Mouse (Mus musculus): ENCODE data around the gene Sct. TPM values are rescaled to one million over a fixed set of nuclear protein-coding genes. Genes with fewer than 3 reads are reported as not detected.

Gene Sct
- polyA plus RNA-seq, 1 experiment from 2014 or later, result 1.6 TPM

GRCm38 (mm10) chr7:141317619-141318132 lies 38.7 kb upstream of the Sct start:
- no peak overlapping the region for H3K4me2 ChIP-seq (ENCODE audit: low read length)
- no peaks in the 10 kb centered on the region for H3K27me3 ChIP-seq (ENCODE audit: control insufficient read depth, insufficient read depth, low read length)
- H3K9ac ChIP-seq (ENCODE audit: low read length), result no peak overlapping the region
- no peak for ATAC-seq (ENCODE audit: insufficient number of reproducible peaks, insufficient read depth, low FRiP score, low read depth)
- WGBS, result 95% methylated on average over 1 of the region's 1 CpGs
- no peaks in the 10 kb centered on the region for H3K4me1 ChIP-seq (ENCODE audit: control insufficient read depth in 2 of 2, insufficient read depth in 2 of 2, low read length in 2 of 2)
- H3K9me3 ChIP-seq (ENCODE audit: control insufficient read depth, low read length), result no peaks in the 10 kb centered on the region
- H3K4me3 ChIP-seq (ENCODE audit: control insufficient read depth in 1 of 2, insufficient read depth in 1 of 2, low read depth in 1 of 2, low read length in 2 of 2), result no peak overlapping the region
- H3K36me3 ChIP-seq (ENCODE audit: control insufficient read depth, insufficient read depth, low read length), result peaks cover 100% of the 10 kb centered on the region
- H3K27ac ChIP-seq (replicated peaks in 1 of 2; ENCODE audit: control insufficient read depth in 1 of 2, insufficient read depth in 1 of 2, low read depth in 2 of 2, low read length in 2 of 2), result no peak overlapping the region

DNA sequence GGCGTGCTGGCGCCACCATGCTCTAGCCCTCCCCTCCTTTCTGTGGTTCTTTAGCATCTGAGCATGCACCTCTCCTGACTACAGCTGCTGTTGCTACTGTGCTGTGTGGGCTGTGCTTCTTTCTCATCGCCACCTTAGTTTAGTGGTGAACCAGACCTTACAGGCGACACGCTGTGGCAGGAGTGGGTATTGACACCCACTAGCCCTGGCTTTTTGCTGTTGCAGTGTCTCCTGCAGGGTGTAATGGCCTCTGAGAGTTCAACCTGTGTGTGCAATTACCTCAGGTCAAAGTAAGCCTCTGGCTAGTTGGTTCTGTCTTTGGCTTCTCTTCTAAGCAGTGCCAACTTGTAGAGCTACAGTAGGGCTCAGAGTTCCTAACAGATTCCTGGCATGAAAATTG lies 37.0 kb upstream of the Sct start:
- H3K27ac ChIP-seq (replicated peaks in 1 of 2; ENCODE audit: control insufficient read depth in 1 of 2, insufficient read depth in 1 of 2, low read depth in 2 of 2, low read length in 2 of 2), result no peak overlapping the region

DNA sequence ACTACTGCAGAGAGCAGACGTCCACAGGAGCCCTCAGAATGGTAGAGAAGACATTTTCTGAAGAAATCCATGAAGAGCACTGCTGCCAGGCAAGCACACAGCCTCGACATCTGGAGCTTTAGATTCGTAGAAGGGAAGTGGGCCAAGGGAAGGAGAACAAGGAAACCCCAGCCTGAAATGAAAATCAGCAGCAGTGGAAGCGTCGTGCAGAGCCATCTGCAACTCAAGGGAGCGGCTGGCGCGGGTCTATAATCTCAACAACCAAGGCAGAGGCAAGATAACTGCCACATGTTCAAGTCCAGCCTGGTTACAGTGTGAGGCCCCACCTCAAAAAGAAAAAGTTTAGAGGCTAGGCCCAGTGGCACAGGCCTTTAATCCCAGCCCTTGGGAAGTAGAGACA lies 36.1 kb upstream of the Sct start:
- Histone ChIP-seq H3K9me3 (ENCODE audit: control insufficient read depth, low read length) (no peaks in the 10 kb centered on the region), H3K27me3 (ENCODE audit: control insufficient read depth, insufficient read depth, low read length) (no peaks in the 10 kb centered on the region), H3K4me2 (ENCODE audit: low read length) (no peak overlapping the region), H3K9ac (ENCODE audit: low read length) (no peak overlapping the region), H3K27ac (replicated peaks in 1 of 2; ENCODE audit: control insufficient read depth in 1 of 2, insufficient read depth in 1 of 2, low read depth in 2 of 2, low read length in 2 of 2) (no peak overlapping the region), H3K36me3 (ENCODE audit: control insufficient read depth, insufficient read depth, low read length) (peaks cover 100% of the 10 kb centered on the region), H3K4me1 (ENCODE audit: control insufficient read depth in 2 of 2, insufficient read depth in 2 of 2, low read length in 2 of 2) (no peaks in the 10 kb centered on the region), H3K4me3 (ENCODE audit: control insufficient read depth in 1 of 2, insufficient read depth in 1 of 2, low read depth in 1 of 2, low read length in 2 of 2) (no peak overlapping the region)
- WGBS, result 85% methylated on average over 8 of the region's 8 CpGs
- no peak for ATAC-seq (ENCODE audit: insufficient number of reproducible peaks, insufficient read depth, low FRiP score, low read depth)

More for the DNA sequence above, 37.0 kb upstream of the Sct start:
- no peaks in the 10 kb centered on the region for H3K27me3 ChIP-seq (ENCODE audit: control insufficient read depth, insufficient read depth, low read length)
- H3K4me2 ChIP-seq (ENCODE audit: low read length), result no peak overlapping the region
- WGBS, result 76% methylated on average over 5 of the region's 5 CpGs
- H3K36me3 ChIP-seq (ENCODE audit: control insufficient read depth, insufficient read depth, low read length), result peaks cover 100% of the 10 kb centered on the region
- no peak for ATAC-seq (ENCODE audit: insufficient number of reproducible peaks, insufficient read depth, low FRiP score, low read depth)
- no peak overlapping the region for H3K9ac ChIP-seq (ENCODE audit: low read length)
- H3K4me3 ChIP-seq (ENCODE audit: control insufficient read depth in 1 of 2, insufficient read depth in 1 of 2, low read depth in 1 of 2, low read length in 2 of 2), result no peak overlapping the region
- H3K9me3 ChIP-seq (ENCODE audit: control insufficient read depth, low read length), result no peaks in the 10 kb centered on the region
- H3K4me1 ChIP-seq (ENCODE audit: control insufficient read depth in 2 of 2, insufficient read depth in 2 of 2, low read length in 2 of 2), result no peaks in the 10 kb centered on the region

DNA sequence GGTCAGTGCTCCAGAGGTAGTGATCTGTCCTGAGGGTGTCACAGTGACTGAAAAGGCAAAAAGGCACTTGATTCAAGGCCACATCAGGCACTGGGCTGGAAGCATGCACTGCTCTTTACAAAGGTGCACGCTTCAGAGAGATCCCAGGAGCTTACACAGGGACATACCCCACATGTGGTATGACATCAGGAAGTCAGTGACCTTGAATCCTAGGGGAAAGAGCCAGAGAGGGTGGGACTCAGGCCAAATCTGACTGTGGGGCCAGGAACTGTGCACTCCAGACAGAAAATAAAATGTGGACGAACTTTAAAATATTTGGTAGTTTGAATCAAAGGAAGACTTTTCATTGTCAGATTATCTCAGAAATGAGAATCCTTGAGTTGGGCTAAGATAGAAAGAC lies 35.5 kb upstream of the Sct start:
- H3K27ac ChIP-seq (replicated peaks in 1 of 2; ENCODE audit: control insufficient read depth in 1 of 2, insufficient read depth in 1 of 2, low read depth in 2 of 2, low read length in 2 of 2), result no peak overlapping the region
- no peak for ATAC-seq (ENCODE audit: insufficient number of reproducible peaks, insufficient read depth, low FRiP score, low read depth)
- peaks cover 100% of the 10 kb centered on the region for H3K36me3 ChIP-seq (ENCODE audit: control insufficient read depth, insufficient read depth, low read length)
- H3K4me3 ChIP-seq (ENCODE audit: control insufficient read depth in 1 of 2, insufficient read depth in 1 of 2, low read depth in 1 of 2, low read length in 2 of 2), result no peak overlapping the region
- no peaks in the 10 kb centered on the region for H3K4me1 ChIP-seq (ENCODE audit: control insufficient read depth in 2 of 2, insufficient read depth in 2 of 2, low read length in 2 of 2)
- 88% methylated on average over 2 of the region's 2 CpGs for WGBS
- no peak overlapping the region for H3K4me2 ChIP-seq (ENCODE audit: low read length)
- no peak overlapping the region for H3K9ac ChIP-seq (ENCODE audit: low read length)
- no peaks in the 10 kb centered on the region for H3K27me3 ChIP-seq (ENCODE audit: control insufficient read depth, insufficient read depth, low read length)
- no peaks in the 10 kb centered on the region for H3K9me3 ChIP-seq (ENCODE audit: control insufficient read depth, low read length)

- H3K9ac ChIP-seq (ENCODE audit: low read length), result no peak overlapping the region
- H3K4me2 ChIP-seq (ENCODE audit: low read length), result no peak overlapping the region
- H3K9me3 ChIP-seq (ENCODE audit: control insufficient read depth, low read length), result no peaks in the 10 kb centered on the region
- peaks cover 97% of the 10 kb centered on the region for H3K36me3 ChIP-seq (ENCODE audit: control insufficient read depth, insufficient read depth, low read length)
- H3K4me1 ChIP-seq (ENCODE audit: control insufficient read depth in 2 of 2, insufficient read depth in 2 of 2, low read length in 2 of 2), result no peaks in the 10 kb centered on the region
- no peak overlapping the region for H3K27ac ChIP-seq (replicated peaks in 1 of 2; ENCODE audit: control insufficient read depth in 1 of 2, insufficient read depth in 1 of 2, low read depth in 2 of 2, low read length in 2 of 2)
- no peak overlapping the region for H3K4me3 ChIP-seq (ENCODE audit: control insufficient read depth in 1 of 2, insufficient read depth in 1 of 2, low read depth in 1 of 2, low read length in 2 of 2)
- no peaks in the 10 kb centered on the region for H3K27me3 ChIP-seq (ENCODE audit: control insufficient read depth, insufficient read depth, low read length)
- no peak for ATAC-seq (ENCODE audit: insufficient number of reproducible peaks, insufficient read depth, low FRiP score, low read depth)
- WGBS, result 90% methylated on average over 4 of the region's 4 CpGs
These were observed 25.6 kb upstream of the Sct start for GRCm38 (mm10) chr7:141304537-141304936.

GRCm38 (mm10) chr7:141302702-141303268 lies 23.9 kb upstream of the Sct start:
- Histone ChIP-seq H3K4me2 (ENCODE audit: low read length) (no peak overlapping the region), H3K27ac (replicated peaks in 1 of 2; ENCODE audit: control insufficient read depth in 1 of 2, insufficient read depth in 1 of 2, low read depth in 2 of 2, low read length in 2 of 2) (no peak overlapping the region), H3K4me3 (ENCODE audit: control insufficient read depth in 1 of 2, insufficient read depth in 1 of 2, low read depth in 1 of 2, low read length in 2 of 2) (no peak overlapping the region), H3K4me1 (ENCODE audit: control insufficient read depth in 2 of 2, insufficient read depth in 2 of 2, low read length in 2 of 2) (no peaks in the 10 kb centered on the region), H3K27me3 (ENCODE audit: control insufficient read depth, insufficient read depth, low read length) (no peaks in the 10 kb centered on the region), H3K9ac (ENCODE audit: low read length) (no peak overlapping the region), H3K36me3 (ENCODE audit: control insufficient read depth, insufficient read depth, low read length) (peaks cover 87% of the 10 kb centered on the region), H3K9me3 (ENCODE audit: control insufficient read depth, low read length) (no peaks in the 10 kb centered on the region)
- 74% methylated on average over 1 of the region's 1 CpGs for WGBS
- ATAC-seq (ENCODE audit: insufficient number of reproducible peaks, insufficient read depth, low FRiP score, low read depth), result no peak

DNA sequence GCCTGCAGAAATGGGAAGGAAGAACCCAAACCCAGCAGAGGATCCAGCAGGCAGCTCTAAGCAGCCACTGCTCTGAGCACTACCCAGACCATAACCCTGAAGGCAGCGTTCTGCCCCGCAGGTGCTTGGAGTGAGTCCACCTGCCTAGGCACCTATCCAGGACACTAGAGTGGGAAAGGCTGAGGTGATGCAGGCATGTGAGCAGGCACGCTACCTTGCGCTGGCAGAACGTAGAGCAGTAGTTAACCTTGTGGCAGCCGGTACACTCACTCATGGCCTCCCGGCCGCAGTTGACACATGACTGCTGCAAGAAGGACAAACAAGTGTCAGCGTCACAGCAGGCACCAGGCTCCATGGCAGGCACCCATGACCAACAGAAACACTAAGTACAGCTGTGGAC lies 22.5 kb upstream of the Sct start:
- no peak overlapping the region for H3K9ac ChIP-seq (ENCODE audit: low read length)
- 92% methylated on average over 9 of the region's 9 CpGs for WGBS
- no peak for ATAC-seq (ENCODE audit: insufficient number of reproducible peaks, insufficient read depth, low FRiP score, low read depth)
- H3K4me2 ChIP-seq (ENCODE audit: low read length), result no peak overlapping the region
- H3K27me3 ChIP-seq (ENCODE audit: control insufficient read depth, insufficient read depth, low read length), result no peaks in the 10 kb centered on the region
- peaks cover 83% of the 10 kb centered on the region for H3K36me3 ChIP-seq (ENCODE audit: control insufficient read depth, insufficient read depth, low read length)
- H3K27ac ChIP-seq (replicated peaks in 1 of 2; ENCODE audit: control insufficient read depth in 1 of 2, insufficient read depth in 1 of 2, low read depth in 2 of 2, low read length in 2 of 2), result no peak overlapping the region
- no peaks in the 10 kb centered on the region for H3K4me1 ChIP-seq (ENCODE audit: control insufficient read depth in 2 of 2, insufficient read depth in 2 of 2, low read length in 2 of 2)
- no peaks in the 10 kb centered on the region for H3K9me3 ChIP-seq (ENCODE audit: control insufficient read depth, low read length)
- H3K4me3 ChIP-seq (ENCODE audit: control insufficient read depth in 1 of 2, insufficient read depth in 1 of 2, low read depth in 1 of 2, low read length in 2 of 2), result no peak overlapping the region

- Histone ChIP-seq H3K9me3 (ENCODE audit: control insufficient read depth, low read length) (no peaks in the 10 kb centered on the region), H3K36me3 (ENCODE audit: control insufficient read depth, insufficient read depth, low read length) (peaks cover 61% of the 10 kb centered on the region), H3K27me3 (ENCODE audit: control insufficient read depth, insufficient read depth, low read length) (peaks cover 16% of the 10 kb centered on the region), H3K4me2 (ENCODE audit: low read length) (no peak overlapping the region), H3K9ac (ENCODE audit: low read length) (no peak overlapping the region), H3K4me1 (ENCODE audit: control insufficient read depth in 2 of 2, insufficient read depth in 2 of 2, low read length in 2 of 2) (peaks cover 2 to 9% of the 10 kb centered on the region in 2 experiments; a peak in 3 of 4 replicates), H3K4me3 (ENCODE audit: control insufficient read depth in 1 of 2, insufficient read depth in 1 of 2, low read depth in 1 of 2, low read length in 2 of 2) (no peak overlapping the region), H3K27ac (replicated peaks in 1 of 2; ENCODE audit: control insufficient read depth in 1 of 2, insufficient read depth in 1 of 2, low read depth in 2 of 2, low read length in 2 of 2) (no peak overlapping the region)
- no peak for ATAC-seq (ENCODE audit: insufficient number of reproducible peaks, insufficient read depth, low FRiP score, low read depth)
- WGBS, result 93% methylated on average over 8 of the region's 8 CpGs
These were observed 20.2 kb upstream of the Sct start for GRCm38 (mm10) chr7:141299175-141299574.

Measured in heart, embryonic 14.5 days (tissue).